Mouse (Mus musculus) spleen, adult 2 months (tissue): ENCODE data around the gene Mrps26. TPM values are rescaled to one million over a fixed set of nuclear protein-coding genes. Genes with fewer than 3 reads are reported as not detected.

ENCODE experiments used
- DNase-seq, 2 experiments: peaks; one replicate each; pipeline versions ENCODE4 v3.0.0 to v3.0.0-alpha.2; 2012 to 2021; ENCODE audit warnings: low spot score in 2 of 2, low read depth in 1 of 2
- H3K27ac ChIP-seq: fragments of 200-500 bp; 2 replicates; pipeline ENCODE4 v1.5.1; 2012; ENCODE audit warnings: low read length, inconsistent platforms; ENCODE audit not compliant: insufficient read depth
- H3K27me3 ChIP-seq: fragments of 200-500 bp; 2 replicates; pipeline ENCODE4 v1.6.1; 2012; ENCODE audit warnings: mild to moderate bottlenecking, moderate library complexity, low read length, inconsistent platforms; ENCODE audit not compliant: control insufficient read depth, insufficient read depth
- H3K36me3 ChIP-seq: fragments of 200-500 bp; 2 replicates; pipeline ENCODE4 v1.6.1; 2012; ENCODE audit warnings: mild to moderate bottlenecking, low read length, inconsistent platforms; ENCODE audit not compliant: control insufficient read depth, insufficient read depth
- H3K4me1 ChIP-seq: fragments of 200-500 bp; 2 replicates; pipeline ENCODE4 v1.6.1; 2011; ENCODE audit warnings: inconsistent platforms; ENCODE audit not compliant: control insufficient read depth, insufficient read depth, insufficient read length
- H3K4me3 ChIP-seq: fragments of 200-500 bp; 2 replicates; pipeline ENCODE4 v1.5.1; 2011; ENCODE audit warnings: mild to moderate bottlenecking, inconsistent platforms; ENCODE audit not compliant: insufficient read depth, insufficient read length; ENCODE audit errors: extremely low read depth
- CTCF ChIP-seq: fragments of 200-500 bp; IDR thresholded peaks from 2 replicates; pipeline ENCODE4 v1.5.1; 2011; ENCODE audit warnings: mild to moderate bottlenecking, inconsistent platforms; ENCODE audit not compliant: insufficient read depth, insufficient read length, insufficient replicate concordance; ENCODE audit errors: extremely low read depth
- POLR2A ChIP-seq: fragments of 200-500 bp; IDR thresholded peaks from 2 replicates; pipeline ENCODE4 v1.6.1; 2011; ENCODE audit warnings: low read depth, low read length, inconsistent platforms
- WGBS: fragments of 180-500 bp; shearing (Covaris S2); methylation state at CpG from one replicate; pipeline ENCODE4 v1.1.7; 2018; 5-methylcytosine and 5-hydroxymethylcytosine counted together
- polyA plus RNA-seq: library from polyadenylated mRNA; depleted of rRNA; stranded (reverse); fragments of >200 nt; gene quantifications from 2 replicates; pipeline ENCODE4 v1.2.3, GENCODE M21; 2012

Mrps26 gene
- polyA plus RNA-seq, 1 experiment: 59.3 TPM

- Histone ChIP-seq H3K36me3 (no peaks in the 10 kb centered on the region), H3K4me1 (0 out of 2 replicates have a peak, but pooled peaks cover 2% of the 10 kb centered on the region), H3K27ac (no peak within 1 kb of the TSS), H3K4me3 (no peak within 1 kb of the TSS), H3K27me3 (peaks cover 12% of the 10 kb centered on the region)
- 67% methylated on average over 10 of the region's 10 CpGs for WGBS
- DNase-seq: no peak
- TF ChIP-seq CTCF: no peak
- TF ChIP-seq POLR2A: no peak
Observed at GRCm38 (mm10) chr2:130582552-130582951, 19.0 kb downstream of the Mrps26 start, which contains the start of gene Avp. Avp (minus strand) TSS chr2:130582554.

GRCm38 (mm10) chr2:130583902-130584560, 20.5 kb downstream of the Mrps26 start:
- Histone ChIP-seq H3K4me3 (no peak overlapping the region), H3K27ac (no peak overlapping the region), H3K27me3 (peaks cover 6% of the 10 kb centered on the region), H3K36me3 (no peaks in the 10 kb centered on the region), H3K4me1 (0 out of 2 replicates have a peak, but pooled peaks cover 2% of the 10 kb centered on the region)
- DNase-seq: no peak
- TF ChIP-seq CTCF (no peak), POLR2A (no peak)
- 90% methylated on average over 10 of the region's 10 CpGs for WGBS

- DNase-seq: no peak
- Histone ChIP-seq H3K4me3 (no peak overlapping the region), H3K27ac (no peak overlapping the region), H3K36me3 (peaks cover 5% of the 10 kb centered on the region), H3K4me1 (no peaks in the 10 kb centered on the region), H3K27me3 (no peaks in the 10 kb centered on the region)
- WGBS: 64% methylated on average over 6 of the region's 6 CpGs
- TF ChIP-seq CTCF: no peak
- TF ChIP-seq POLR2A: no peak
Observed at GRCm38 (mm10) chr2:130586016-130586415, 22.5 kb downstream of the Mrps26 start.

- Histone ChIP-seq H3K4me3 (no peak overlapping the region), H3K36me3 (peaks cover 10% of the 10 kb centered on the region), H3K27ac (no peak overlapping the region), H3K27me3 (no peaks in the 10 kb centered on the region), H3K4me1 (no peaks in the 10 kb centered on the region)
- DNase-seq: no peak
- 73% methylated on average over 2 of the region's 2 CpGs for WGBS
- TF ChIP-seq CTCF: no peak
- TF ChIP-seq POLR2A: no peak
Observed at GRCm38 (mm10) chr2:130588373-130588772, 24.8 kb downstream of the Mrps26 start.

GRCm38 (mm10) chr2:130589157-130589556, 25.6 kb downstream of the Mrps26 start:
- WGBS: 79% methylated on average over 4 of the region's 4 CpGs
- H3K4me1 ChIP-seq: no peaks in the 10 kb centered on the region
- TF ChIP-seq CTCF: no peak
- no peak for TF ChIP-seq POLR2A
- no peak overlapping the region for H3K27ac ChIP-seq
- no peak overlapping the region for H3K4me3 ChIP-seq
- H3K36me3 ChIP-seq: peaks cover 10% of the 10 kb centered on the region
- H3K27me3 ChIP-seq: no peaks in the 10 kb centered on the region
- no peak for DNase-seq

GRCm38 (mm10) chr2:130589761-130590160, 26.2 kb downstream of the Mrps26 start:
- Histone ChIP-seq H3K27me3 (no peaks in the 10 kb centered on the region), H3K4me1 (no peaks in the 10 kb centered on the region), H3K36me3 (peaks cover 10% of the 10 kb centered on the region), H3K27ac (no peak overlapping the region), H3K4me3 (no peak overlapping the region)
- WGBS: 90% methylated on average over 2 of the region's 2 CpGs
- TF ChIP-seq POLR2A: no peak
- TF ChIP-seq CTCF: no peak
- DNase-seq: no peak

GRCm38 (mm10) chr2:130591016-130591415, 27.5 kb downstream of the Mrps26 start:
- Histone ChIP-seq H3K4me3 (no peak overlapping the region), H3K27ac (no peak overlapping the region), H3K4me1 (no peaks in the 10 kb centered on the region), H3K27me3 (no peaks in the 10 kb centered on the region), H3K36me3 (peaks cover 12% of the 10 kb centered on the region)
- no peak for DNase-seq
- TF ChIP-seq CTCF: no peak
- TF ChIP-seq POLR2A: no peak
- 90% methylated on average over 2 of the region's 2 CpGs for WGBS
